Mouse (Mus musculus) right cerebral cortex, adult 2 months (tissue): ENCODE measurements around the gene Ndufs1.
"Not testable (repeated sequence)": the region's sequence is repeated elsewhere in the genome, so short reads cannot be mapped to it uniquely, and the experiment has no call there.

Experiments
- DNase-seq, 2 experiments: peaks; one replicate each; pipeline ENCODE4 v3.0.0; 2021 to 2022; ENCODE audit warnings: low spot score in 2 of 2

Ndufs1 gene

DNA sequence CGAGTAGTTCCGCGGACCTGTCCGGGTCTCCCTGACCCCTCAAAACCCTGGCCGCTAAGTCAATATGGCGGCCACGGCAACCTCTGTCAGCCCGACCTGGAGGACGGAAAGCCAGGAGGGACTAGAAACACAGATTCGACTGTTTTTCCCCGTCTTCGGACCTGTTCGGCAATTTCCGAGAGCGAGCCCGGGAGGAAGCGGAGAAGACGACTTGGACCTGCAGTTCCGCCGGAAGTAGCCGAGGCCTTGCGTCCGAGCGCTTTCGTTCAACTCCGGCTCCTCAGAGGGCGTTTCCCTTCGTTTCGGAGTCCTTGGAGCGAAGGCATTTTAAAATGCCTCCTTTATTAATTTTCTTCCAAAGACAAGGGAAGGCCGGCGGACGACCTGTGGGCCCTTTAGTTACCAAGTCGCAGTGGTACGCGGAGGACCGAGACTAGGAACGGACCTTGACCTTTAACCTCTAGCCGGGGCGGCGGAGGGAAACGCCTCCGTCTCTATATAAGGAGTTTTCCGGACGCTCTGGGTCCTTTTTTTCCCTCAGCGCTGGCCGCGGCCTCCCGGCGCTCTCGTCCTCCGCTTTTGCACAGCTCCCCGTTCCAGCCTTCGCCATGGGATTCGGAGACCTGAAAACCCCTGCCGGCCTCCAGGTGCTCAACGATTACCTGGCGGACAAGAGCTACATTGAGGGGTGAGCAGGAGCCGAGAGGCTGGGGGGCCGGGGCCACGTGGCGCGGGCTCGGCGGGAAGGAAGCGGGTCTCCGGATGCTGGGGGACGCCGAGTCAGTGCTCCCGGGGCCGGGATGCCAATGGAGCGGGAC is at the start of gene Ndufs1, which contains the start of gene Eef1b2:
Gene Ndufs1 (minus strand): TSS at position 230 of the 818 bp plus-strand sequence.
Gene Eef1b2 (plus strand): TSS at position 222 of the 818 bp plus-strand sequence.
- DNase-seq = peak; percentile 99 to 100

GRCm38 (mm10) chr1:63225890-63226289 is 49.3 kb upstream of the Ndufs1 start:
- no peak for DNase-seq

DNA sequence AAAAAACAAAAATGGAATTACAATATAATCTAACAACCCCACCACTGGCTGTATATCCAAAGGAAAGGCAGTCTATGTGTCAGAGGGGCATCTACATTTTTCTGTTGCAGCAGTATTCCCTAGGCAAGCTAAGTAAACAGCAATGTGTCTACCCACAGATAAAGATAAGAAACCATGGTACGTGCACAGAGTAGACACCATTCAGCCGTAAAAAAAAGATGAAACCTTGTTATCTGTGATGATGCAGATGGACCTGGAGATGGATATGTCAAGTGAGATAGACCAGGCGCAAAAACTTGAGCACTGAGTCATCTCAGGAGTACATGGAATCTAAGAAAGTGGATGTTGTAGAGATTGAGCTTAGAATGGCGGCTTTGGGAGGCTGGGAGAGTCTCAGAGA is 48.4 kb upstream of the Ndufs1 start:
- DNase-seq = no peak

GRCm38 (mm10) chr1:63219277-63219676 is 42.6 kb upstream of the Ndufs1 start:
- no peak for DNase-seq

DNA sequence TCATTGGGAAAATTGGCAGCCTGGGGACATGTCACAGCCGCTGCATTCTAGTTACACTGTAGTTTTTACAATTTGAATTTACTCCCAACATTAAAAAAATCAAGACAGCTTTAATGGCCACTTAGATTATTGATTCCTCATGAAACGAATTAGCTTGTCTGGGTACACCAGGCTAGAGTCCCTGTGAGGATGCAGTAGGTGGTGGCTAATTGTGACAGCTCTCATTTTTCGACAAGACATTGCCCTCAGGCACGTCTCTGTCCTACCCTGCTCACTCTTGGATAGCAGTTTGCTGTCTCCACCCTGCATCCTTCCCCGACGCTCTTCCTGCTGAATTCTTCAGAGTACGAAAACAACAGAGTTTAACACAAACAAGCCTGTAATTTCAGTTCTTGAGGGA is 38.0 kb upstream of the Ndufs1 start:
- DNase-seq = no peak

GRCm38 (mm10) chr1:63214271-63214558 is 37.6 kb upstream of the Ndufs1 start, which contains the start of gene Gpr1:
TSS of gene Gpr1 (minus strand) at chr1:63214543.
- DNase-seq = no peak

DNA sequence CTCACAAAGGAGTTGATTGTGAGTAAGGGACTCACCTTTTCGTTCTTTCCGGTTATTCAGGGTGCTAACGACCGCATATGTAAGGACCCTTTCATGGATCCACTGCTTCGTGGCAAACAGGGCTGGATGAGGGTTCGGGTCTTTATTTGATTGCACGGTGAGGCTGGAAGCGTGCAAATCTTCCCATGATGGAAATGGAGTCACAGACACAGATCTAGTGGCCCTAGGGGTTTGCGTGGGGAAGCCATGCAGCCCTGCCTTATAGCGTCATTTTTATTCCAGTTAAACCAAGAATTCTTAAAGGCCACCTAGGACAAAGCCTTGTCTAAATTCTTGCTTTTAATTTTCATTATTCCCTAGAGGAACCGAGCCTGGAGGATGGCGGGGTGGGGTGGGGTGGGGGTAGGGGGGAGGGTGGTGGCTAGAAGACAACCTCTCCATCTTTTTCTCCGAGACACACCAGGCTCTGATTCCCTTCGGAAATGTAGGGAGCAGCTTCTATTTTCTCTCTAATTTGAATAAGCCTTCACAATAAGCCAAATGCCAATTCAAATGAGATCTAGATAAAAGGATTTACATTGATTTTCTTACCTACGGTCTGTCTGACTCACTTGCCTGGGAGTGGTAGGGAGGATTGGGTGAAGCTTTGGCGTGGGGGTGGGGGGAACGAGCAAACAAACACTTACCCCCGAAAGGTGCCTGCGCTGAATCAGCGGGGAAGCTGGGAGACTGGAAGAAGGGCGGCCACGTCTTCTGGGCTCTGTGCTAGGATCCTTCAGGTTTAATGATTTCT is 37.0 kb upstream of the Ndufs1 start:
- peak in 1 of 2 experiments; percentile 15 for DNase-seq

DNA sequence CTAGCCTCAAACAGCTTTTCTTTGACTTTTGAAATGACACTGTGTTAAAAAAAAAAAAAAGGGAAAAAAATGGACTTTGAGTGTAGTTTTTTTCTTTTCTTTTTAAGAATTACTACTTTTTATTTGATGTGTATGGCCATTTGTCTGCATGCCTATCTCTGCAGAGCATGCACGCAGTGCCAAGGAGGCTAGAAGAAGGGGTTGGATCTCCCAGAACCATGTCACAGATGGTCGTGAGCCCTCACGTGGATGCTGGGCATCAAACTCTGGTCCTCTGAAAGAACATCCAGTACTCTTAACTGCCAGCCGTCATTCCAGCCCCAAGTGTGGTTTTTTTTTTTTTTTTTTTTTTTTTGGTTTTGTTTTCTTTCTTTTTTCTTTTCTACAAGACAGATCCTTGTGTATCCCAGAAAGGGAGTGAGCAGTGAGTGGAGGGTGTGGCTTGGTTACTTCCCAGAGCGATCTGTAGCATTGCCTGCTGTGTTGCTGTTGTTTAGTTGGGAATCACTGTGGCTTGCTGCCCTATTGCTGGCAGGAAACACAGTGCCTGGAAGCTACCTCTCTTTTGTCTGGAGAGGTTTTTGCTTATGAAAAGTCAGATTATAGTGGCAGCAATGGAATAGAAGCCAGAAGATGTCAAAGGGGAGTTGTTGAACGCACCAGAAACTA is 33.4 kb upstream of the Ndufs1 start:
- no peak for DNase-seq

DNA sequence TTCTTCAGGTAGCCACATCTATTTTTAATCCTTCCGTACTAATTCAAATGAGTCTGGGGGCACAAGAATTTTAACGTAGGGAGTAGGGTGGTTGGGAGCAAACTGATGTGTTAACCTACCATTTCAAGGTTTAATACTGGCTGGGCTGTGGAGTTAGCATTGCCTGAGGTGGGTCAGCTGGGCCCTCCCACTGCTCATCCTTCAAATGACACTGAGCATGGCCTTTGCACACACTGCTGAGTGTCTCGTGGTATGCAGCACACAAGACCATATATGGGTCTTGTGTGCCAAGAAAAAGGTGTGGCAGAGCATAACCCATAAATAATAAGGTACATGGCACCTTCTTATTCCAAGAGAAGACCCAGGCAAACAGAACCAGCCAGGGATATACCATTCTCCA is 31.0 kb upstream of the Ndufs1 start:
- DNase-seq = no peak

DNA sequence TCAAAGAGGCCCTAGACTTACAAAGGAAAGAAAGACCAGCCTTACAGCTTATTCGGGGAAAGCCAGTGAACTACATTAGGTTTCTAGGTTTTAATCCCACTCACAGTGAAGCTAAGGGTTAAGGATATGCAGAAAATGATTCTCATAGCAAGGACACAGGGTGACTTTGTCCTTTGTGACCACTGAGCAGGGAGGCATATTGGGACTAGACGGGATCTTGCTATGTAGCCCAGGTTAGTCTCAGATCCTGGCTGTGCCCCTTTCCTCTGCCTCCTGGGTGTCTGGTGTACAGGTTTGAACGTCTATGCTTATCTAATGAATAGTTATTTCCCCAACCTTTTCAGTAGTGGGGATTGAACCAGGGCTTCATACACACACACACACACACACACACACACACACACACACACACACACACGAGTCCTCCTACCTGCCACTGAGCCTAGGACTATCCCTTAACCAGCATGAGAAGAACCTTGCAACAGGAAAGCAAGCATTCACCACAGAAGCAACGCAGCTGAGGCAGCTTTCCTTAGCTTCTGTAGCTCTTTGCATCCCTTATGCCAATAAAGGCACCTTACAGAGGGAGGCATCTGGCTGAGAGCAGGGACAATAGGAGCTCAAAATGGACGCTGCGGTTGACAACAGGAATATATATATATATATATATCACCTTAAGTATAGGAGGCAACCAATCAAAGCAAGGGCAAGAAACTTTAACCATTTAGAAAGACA is 28.2 kb upstream of the Ndufs1 start:
- no peak for DNase-seq

DNA sequence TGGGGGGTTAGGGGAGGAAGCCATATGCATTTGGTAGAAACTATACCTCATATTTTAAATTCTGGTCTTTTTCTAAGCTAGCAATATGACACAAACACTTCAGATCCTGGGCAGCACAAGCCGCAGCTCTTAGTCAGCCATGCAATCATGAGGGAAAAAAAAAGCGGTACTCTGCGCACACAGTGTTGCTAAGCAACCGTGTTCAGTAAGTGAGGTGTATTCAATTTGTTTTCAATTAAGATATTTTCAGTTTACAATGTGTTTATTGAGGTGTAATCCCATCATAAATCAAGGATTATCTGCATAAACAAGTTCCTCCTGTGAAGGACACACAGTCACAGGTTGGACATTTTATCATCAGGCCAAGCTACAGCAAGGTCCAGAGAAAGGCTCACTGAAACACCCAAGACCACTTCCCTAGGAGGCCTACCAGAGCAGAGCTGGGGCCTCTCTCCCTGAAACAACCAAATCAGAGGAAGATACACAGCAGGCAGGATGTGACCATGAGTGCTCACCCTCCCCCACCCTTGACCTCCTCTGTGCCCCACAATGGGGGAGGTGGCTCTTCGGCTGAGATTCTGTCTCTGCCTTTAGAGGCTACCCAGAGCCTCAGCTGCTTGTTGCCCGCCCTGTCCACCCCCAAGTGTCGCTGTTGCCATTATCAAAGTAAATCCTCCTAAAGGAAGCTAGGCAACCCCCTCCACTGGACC is 27.5 kb upstream of the Ndufs1 start:
- peak; percentile 37 to 51 for DNase-seq

- no peak for DNase-seq
Measured at GRCm38 (mm10) chr1:63203471-63203870, 26.8 kb upstream of the Ndufs1 start.

GRCm38 (mm10) chr1:63201672-63202071 is 25.0 kb upstream of the Ndufs1 start:
- no peak for DNase-seq

DNA sequence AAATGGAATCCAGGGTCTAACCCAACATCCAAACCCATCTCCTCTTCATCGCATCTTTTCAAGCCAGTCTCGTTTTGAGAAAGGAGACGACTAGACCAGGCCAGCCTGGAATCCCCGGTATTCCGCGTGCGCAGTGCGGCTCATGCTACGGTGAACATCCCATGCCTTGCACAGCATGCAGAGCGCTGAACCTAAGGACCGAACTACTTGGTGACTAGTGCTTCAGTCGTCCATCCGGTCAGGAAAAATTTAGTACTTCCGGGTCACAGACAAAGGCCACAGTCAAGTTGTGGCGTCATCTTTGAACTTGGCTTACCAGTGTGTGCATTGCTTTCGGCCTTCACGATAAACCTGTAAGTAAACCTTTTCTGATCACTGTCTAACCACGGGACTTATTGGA is 23.7 kb upstream of the Ndufs1 start:
- DNase-seq = no peak

DNA sequence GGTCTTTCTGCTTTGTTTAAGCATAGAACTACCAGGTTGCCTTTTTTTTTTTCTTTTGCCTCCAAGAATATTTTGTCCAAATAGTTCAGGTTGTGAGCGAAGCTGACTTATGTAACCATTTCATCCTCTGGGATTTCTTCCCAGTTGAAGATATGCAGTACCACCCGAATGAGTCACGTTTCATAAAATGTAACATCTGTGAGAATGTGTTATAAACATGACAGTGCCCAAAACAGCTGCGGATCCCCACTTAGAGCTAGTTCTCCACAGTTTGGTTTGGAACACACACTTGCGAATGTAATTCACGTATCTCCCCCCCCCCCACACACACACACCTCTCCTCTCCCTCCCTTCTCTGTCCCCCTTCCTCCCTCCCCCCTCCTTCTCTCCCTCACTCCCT is 22.8 kb upstream of the Ndufs1 start:
- DNase-seq = no peak

DNA sequence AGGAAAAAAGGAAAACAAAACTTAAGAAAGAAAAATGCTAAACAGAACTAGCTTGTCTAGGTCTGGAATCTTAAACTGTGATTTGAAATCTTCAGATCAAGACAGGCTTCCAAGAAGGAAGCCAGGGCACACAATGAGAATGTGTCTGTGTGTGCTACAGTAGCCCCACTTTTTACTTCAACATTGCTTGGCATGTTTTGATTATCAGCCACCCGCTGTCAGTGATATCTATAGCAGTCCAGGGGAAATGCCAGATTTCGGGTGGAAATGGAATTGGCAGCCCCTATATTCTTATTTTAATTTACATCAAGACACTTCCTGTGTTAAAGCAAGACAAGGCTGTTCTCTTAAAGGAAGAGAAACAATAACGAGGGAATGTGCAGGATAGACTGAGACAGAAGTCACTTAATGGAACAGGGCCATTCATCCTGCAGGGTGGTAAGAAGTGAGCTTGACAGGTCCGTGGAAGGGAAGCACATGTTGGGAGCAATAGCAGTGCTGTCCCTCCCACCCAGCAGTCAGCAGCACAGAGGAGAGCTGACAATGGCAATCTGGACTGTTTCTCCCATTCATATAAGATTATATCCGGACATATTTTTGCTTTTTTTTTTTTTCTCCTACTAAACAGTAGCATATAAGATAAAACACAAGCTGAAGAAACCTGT is 19.3 kb upstream of the Ndufs1 start:
- no peak for DNase-seq

DNA sequence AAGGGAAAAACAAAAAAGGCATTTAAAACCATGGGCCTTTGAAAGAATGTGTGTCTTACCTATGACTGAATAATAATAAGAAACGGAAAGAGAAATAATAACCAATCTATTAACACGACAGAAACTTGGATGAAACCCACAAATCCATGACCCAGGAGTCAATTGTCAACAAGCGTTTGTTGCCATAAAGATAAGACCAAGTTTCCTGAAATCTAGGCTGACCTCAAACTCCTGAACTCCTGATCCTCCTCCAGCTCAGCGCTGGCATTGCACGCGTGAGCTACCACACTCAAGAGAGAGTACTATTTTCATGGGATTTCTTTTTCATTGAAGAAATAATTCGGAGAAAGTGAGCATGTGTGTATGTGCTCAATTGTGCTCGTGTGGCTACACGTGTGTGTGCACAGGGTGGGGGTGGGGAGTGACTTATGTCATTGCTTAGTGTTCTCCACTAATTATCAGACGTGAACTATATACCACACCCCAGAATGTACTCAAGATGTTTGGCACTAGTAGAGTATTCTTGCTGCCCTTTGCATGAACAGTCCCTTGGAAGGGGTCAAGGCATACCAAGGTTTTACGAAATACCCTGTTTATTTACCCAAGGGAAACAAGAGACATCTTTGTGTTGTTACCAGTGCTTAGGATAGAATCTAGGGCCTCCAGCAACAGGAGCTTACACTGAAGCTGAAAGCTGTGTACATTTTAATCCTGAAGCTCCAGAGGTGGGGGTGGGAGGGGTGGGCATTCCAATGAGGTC is 15.9 kb upstream of the Ndufs1 start:
- no peak for DNase-seq

DNA sequence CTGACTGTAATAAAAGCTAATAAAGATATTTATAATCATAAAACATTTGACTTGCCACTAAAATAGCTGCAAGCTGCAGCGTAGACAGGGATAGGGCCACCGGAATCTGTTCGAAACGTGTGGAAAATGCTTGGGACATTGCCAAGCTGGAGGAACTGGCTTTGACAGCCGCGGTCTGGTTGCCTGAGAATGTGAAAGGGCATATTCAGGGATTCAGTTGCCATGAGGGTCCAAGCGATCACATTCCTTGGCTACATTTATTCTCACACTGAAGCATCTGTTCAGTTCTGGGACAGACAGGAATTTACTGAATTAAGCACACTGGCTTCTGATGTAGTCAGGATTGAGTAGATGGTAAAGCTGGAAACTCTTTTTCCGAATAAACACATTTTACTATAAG is 14.2 kb upstream of the Ndufs1 start:
- DNase-seq = no peak

DNA sequence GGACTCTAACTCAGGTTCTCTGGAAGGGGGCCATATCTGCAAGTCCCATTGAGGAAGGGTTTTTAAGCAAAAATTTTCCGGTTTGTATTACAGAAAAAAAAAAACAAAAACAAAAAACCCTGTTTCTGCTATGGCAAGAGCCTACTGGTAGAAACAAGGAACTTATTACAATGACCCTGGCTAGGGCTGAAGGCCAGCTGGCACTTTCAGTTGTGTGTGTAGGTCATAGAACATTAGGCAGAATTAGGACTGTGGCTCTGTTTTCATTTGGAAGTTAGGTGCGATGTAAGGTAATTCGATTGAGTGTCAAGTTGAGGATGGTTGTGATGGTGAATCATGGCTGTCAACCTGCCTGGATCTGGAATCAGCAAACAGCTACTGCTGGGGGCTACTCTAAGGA is 11.9 kb upstream of the Ndufs1 start:
- no peak for DNase-seq

GRCm38 (mm10) chr1:63185430-63185829 is 8.8 kb upstream of the Ndufs1 start:
- DNase-seq = not testable (repeated sequence)
